Mouse (Mus musculus) kidney, postnatal 10 days (tissue): ENCODE measurements around the gene Kif1a.
"Not testable (repeated sequence)": the region's sequence is repeated elsewhere in the genome, so short reads cannot be mapped to it uniquely, and the experiment has no call there.

ENCODE experiments used
- DNase-seq: peaks from one replicate; pipeline ENCODE4 v3.0.0; 2021; ENCODE audit warnings: mixed read lengths

Kif1a gene

GRCm38 (mm10) chr1:93015136-93015535 is 86.6 kb downstream of the Kif1a start:
- no peak for DNase-seq

GRCm38 (mm10) chr1:93014460-93014859 is 87.3 kb downstream of the Kif1a start:
- peak; percentile 87 for DNase-seq

DNA sequence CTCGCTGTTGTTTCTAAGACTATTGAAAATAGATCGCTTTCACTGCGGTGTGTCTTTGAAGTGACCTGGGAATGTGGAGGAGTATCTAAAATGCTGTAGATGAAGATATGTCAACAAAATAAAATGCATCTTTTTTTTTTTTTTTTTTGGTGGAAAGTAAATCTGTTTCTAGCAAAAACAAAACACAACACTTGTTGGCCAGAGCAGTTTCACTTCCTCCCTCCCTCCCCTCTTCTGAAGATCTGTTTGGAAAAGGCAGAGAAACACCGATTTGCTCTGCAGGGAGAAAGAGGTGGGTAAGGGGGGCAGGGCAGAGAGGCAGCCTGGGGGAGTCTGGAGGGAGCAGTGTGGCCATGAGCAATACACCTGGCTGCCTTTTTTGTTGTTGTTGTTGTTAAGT is 88.4 kb downstream of the Kif1a start:
- no peak for DNase-seq

DNA sequence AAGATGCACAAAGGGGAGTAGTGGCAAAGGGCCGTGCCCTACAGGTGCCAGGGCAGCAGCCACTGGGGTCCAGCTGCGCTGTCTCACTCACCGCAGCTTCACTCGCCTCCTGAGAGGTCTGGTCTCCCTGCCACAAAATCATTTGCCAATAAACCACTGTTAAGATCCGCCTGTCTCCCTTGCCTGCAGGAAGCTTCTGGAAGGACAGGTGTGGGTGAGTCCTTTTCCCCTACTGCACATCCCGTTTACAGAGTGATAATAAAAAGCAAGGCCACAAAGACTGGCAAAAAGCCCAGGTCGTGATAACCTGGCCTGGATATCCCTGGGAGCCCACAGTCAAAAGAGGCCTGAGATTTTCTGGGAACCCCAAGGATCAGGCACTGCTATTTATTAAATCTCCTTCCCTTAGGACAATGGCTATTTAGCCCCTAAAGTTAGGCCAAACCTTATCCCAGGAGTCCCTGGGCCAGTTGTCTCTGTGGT is 89.6 kb downstream of the Kif1a start:
- DNase-seq: no peak

DNA sequence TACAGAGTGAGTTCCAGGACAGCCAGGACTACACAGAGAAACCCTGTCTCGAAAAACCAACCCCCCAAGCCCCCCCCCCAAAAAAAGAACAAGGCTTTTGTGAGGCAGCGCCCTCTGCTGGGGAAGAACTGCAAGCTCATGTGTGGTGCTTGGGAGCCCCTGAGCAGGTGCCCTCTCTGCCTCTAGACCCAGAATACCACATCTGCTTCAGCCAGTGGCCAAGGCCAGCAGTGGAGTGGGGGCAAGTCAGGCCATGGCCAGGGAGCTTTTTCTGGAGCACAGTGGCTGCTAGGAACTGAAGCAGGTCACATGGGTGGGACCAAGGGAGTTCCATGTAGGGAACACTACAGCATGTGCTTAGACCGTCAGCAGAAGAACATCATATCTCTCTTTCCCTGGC is 91.0 kb downstream of the Kif1a start:
- peak; percentile 51 for DNase-seq

DNA sequence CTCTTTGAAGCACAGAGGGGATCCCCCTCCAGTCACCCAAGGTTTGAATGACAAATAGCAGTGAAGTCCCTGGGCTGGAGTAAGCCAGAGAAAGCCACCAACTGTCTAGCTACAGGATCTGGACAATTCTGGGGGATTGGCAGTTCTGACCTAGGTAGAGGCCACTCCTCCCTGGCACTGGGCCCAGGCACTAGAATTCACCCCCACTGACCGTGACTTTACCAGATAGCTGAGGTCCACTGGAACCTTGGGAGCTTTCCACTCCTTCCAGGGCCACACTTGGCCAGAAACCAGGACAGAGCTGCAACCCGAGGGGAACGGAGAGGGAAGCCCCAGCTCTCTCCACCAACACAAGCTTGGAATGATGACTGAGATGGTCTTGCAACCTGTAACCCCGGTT is 92.6 kb downstream of the Kif1a start:
- peak; percentile 45 for DNase-seq

GRCm38 (mm10) chr1:93006061-93006460 is 95.7 kb downstream of the Kif1a start, which contains the start of gene Aqp12:
Gene Aqp12, plus strand, starts transcription at chr1:93006334.
- no peak for DNase-seq

DNA sequence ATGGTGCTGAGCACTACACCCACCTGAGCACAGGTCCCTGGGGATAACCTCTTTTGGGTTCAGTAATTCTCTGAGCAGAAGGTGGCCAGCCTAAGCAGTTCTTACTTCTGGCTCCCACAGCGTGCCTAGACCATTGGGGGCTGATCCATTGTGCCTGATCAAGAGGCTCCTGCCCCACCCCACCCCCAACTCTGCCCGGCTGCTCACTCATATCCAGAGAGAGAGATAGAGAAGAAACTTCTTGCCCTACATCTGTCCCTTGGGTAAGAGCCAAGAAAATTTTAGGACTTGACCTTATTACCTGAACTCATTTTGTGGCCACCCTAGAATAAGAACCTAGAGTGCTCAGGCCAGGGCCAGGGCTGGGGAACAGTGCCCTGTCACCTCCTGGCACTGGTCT is 108.9 kb downstream of the Kif1a start:
- no peak for DNase-seq

DNA sequence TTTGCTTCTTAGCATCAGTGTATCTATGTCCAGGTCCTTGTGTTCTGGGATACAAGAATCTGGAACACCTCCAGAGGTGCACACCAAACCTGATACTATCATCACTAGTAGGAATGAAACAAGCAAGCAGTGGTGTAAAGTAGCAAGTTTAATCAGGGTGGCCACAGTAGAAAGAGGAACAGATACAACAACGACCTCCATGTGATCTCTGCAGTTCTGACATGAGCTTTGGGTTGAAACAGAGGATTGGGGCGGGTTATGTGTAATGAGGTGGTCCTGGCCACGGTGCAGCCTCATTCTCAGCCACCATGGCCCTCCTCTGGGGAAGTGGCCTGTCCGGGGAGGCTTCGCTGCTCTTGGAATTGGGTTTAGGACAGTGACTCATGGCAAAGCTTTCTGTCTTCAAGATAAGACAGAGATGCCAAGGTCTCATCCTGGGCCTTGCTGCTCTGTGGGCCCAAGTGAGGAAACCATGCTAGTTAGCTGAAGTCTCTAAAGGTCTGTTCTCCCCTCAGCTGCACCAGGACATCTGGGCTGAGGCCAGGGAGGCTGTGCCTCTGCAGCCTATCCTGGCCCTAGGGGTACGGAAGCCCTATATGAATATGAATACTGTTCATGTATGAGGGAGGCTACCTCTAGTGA is 109.4 kb downstream of the Kif1a start:
- no peak for DNase-seq

DNA sequence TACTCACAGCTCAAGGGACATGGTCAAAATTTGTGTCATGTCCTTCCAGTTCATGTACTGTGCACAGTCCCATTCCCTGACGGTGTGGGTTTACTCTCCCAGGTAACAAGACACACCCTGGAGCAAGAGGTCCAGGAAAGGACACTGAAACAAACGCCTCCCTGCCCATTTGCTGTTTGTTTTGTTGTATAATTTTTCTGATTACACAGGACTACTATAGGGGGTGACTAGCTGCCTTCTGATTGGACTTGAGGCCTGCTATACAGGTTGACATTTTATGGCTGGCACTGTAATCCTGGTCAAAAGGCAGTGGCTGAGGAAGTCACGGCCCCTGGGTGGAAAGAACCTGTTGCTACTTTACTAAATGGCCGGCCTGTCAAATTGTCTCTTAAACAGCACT is 111.9 kb downstream of the Kif1a start:
- no peak for DNase-seq

- no peak for DNase-seq
Observed at GRCm38 (mm10) chr1:92988894-92989293, 112.9 kb downstream of the Kif1a start.

DNA sequence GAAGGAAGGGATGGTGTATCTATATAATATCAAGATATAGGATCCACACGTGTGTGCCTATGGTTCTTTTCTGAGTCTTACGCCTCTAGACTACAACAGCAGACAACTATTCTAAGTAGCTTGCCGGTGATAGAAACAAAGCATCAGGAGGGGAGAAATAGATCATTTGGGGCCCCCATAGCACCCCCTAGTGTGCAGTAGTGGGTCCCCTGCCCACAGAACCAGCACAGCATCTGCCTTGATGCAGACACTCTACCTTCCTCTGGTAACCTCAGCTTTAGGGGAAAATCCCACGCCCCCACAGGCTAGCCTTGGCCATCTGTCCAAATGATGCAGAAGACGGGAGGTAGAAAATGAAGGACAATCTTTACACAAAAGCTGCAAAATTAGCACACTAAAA is 116.8 kb downstream of the Kif1a start:
- DNase-seq: no peak

DNA sequence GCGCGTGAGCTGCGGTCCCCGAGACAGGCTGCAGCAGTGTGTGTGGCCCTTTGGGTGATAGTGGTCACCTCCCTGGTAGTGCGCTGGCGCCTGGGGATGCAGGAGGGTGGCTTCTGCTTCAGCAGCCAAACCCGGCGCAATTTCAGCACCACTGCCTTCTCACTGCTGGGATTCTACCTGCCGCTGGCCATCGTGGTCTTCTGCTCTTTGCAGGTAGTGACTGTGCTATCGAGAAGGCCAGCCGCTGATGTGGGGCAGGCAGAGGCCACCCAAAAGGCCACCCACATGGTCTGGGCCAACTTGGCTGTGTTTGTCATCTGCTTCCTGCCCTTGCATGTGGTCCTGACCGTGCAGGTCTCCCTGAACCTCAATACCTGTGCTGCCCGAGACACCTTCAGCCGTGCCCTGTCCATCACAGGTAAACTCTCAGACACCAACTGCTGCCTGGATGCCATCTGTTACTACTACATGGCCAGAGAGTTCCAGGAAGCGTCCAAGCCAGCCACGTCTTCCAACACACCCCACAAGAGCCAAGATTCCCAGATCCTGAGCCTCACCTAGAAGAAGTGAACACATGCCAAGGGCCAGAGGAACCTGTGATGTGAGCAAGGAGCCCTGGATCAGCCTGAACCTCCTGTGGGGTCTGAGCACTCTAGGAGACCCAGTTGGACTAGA is 118.7 kb downstream of the Kif1a start:
- no peak for DNase-seq

DNA sequence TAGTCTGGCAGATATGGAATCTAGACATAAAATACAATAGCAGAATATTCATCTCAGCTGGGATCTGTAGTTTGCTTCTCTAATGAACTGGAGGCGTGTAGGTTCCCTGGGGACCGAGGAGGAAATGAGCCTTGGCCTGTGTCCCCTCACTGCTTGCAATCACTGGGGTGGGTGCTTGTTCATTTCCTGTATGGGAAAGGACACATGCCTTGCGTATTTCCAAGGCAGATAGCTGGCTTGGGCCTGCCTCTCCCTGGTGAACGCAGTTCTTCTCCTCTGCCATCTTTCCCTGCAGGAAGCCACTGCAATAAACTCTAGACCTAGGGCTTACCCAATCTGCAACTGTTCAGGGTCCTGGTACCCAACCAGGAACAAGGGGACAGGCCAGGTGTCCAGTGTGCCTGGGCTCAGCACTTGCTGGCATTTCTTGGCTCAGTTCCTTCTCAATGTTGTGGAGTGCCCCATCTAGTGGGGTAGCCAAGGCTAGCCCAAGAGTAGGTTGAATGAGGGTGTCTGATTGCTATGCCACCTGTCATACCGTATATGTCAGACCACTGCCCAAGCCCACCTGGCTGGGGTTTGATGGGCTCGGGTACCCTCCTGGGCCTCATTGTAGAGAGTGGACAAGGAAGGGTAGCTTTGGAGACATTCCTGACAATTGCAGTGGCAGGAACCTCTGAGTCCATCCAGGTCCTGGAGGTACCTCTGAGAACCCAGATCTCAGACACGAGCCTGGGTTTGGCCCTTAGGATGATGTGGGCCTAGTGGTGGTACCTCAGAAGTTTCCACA is 120.5 kb downstream of the Kif1a start:
- peak; percentile 82 for DNase-seq

DNA sequence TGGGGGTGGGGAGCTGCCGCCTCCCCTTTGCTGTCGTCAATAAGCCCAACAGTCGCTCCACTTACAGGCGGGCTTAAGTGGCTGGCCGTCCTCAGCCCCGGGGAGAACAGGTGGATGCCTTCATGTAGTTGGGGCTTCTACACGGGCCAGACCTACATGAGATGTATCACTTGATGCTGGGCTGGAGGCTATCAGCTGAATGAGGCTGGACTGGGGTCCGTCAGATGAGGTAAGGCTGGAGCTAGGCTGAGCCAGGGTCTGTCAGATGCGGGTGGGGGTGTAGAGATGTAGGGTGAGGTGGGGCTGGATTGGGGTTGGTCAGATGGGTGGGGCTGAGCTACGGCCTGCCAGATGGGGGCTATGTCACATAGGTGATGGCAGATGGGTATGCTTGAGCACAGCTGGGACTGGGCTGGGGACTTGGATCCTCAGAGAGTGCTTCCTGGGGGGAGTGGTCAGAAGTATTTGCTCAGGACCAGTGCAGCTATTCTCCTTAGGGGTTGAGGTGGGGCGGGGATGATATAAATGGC is 122.6 kb downstream of the Kif1a start:
- no peak for DNase-seq

GRCm38 (mm10) chr1:92978645-92979044 is 123.1 kb downstream of the Kif1a start:
- no peak for DNase-seq

DNA sequence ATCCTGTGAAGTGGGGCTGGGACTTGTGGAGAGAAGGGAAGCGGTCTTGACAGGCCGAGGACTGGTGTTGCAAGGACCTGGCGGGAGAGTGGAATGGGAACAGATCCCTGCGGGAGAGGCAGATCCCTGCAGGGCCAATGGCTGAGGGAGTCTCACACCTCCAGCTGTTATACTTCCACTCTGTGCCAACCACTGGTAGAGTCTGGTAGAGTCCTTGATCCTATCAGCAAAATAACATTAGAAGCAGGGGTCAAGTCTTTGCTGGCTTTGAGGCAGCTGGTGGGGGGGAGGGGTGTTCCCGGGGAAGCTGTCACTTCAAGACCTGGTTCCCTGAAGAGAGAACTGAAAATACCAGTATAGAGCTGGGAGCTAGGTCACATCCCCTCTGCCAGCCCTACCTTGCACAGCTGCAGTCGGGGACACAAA is 125.6 kb downstream of the Kif1a start:
- peak; percentile 23 for DNase-seq

- peak; percentile 74 for DNase-seq
Observed at GRCm38 (mm10) chr1:92972854-92973253, 128.9 kb downstream of the Kif1a start.

GRCm38 (mm10) chr1:92971879-92972795 is 129.6 kb downstream of the Kif1a start:
- DNase-seq: no peak

DNA sequence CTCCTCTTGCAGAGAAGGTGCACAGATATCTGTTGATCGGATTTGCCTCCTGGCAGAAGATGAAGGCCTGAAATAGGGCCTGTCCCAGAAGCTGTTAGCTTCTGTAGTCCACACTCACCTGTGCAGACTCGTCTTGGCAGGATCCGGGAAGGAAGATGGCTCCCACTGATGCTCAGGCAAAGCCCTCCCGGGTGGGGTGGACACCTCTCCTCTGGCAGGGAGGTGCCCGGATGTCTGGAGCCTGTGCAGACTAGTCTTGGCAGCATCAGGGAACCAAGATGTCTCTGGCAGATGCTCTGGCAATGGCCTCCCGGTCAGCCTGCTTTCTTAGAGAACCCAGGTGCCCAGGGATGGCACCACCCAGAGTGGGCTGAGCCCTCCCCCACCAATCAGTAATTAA is 131.0 kb downstream of the Kif1a start:
- not testable (repeated sequence) for DNase-seq
